Mouse (Mus musculus) E14TG2a.4 (cell line): Measurements from ENCODE around the gene Cdca4.

Experiments
- CTCF ChIP-seq: conservative IDR thresholded peaks from 2 replicates; pipeline ENCODE4 v1.5.1; 2014; ENCODE audit warnings: low read length
- NANOG ChIP-seq: IDR thresholded peaks from 2 replicates; pipeline ENCODE4 v1.6.1; 2014; ENCODE audit warnings: borderline replicate concordance, low read length, mixed read lengths
- POU5F1 ChIP-seq: IDR thresholded peaks from 2 replicates; pipeline ENCODE4 v1.6.1; 2014; ENCODE audit warnings: low read length, borderline replicate concordance

GRCm38 (mm10) chr12:112847880-112848279 lies 18.7 kb upstream of the Cdca4 start:
- no peak for TF ChIP-seq CTCF
- TF ChIP-seq POU5F1: no peak
- TF ChIP-seq NANOG: no peak
